Comparison of ENCODE assay signal across 17 mouse cellular contexts in genomic region chr3:136611682-136612081, GRCm38 (mm10). TPM values are rescaled to one million over a fixed set of nuclear protein-coding genes. Genes with fewer than 3 reads are reported as not detected.
A peak's percentile ranks its signal among the peaks of the same experiment; 100 is the strongest.
DNase-seq lines count a peak whose midpoint lies in the region; ATAC-seq and TF ChIP-seq lines count a peak whose summit lies in the region.
"Had no signal": no experiment of that assay in that cellular context is flagged by ENCODE, and none has a peak within 500 bp of the region (broad histone marks: within the 10 kb centered on the region; RNA-seq: fewer than 3 reads in every experiment).

No protein-coding gene starts in this region.

- no peak overlapping the region for H3K4me2 ChIP-seq in lung, embryonic 14.5 days
- no peak overlapping the region for H3K4me2 ChIP-seq in hindbrain, postnatal 0 days (ENCODE audit: low read depth, low read length)
- H3K4me2 ChIP-seq: heart, embryonic 12.5 days; liver, embryonic 11.5 days had no signal

- no peak for ATAC-seq in lung, embryonic 14.5 days (ENCODE audit: insufficient read depth)
- peak; percentile 99 for ATAC-seq in CD4-positive, CD25-positive, alpha-beta regulatory T cell, adult 4 months
- peak; percentile 99 for ATAC-seq in inflammation-experienced regulatory T-cells, adult 6 months
- ATAC-seq in megakaryocyte-erythroid progenitor cell, adult 5-6 weeks (replicated peaks; ENCODE audit: low FRiP score, low TSS enrichment, poor library complexity, severe bottlenecking): no peak
- ATAC-seq in hindbrain, postnatal 0 days: no peak

- no peak overlapping the region for H3K27ac ChIP-seq in lung, embryonic 14.5 days (ENCODE audit: low read depth)
- H3K27ac ChIP-seq in hindbrain, postnatal 0 days: no peak overlapping the region
- H3K27ac ChIP-seq: forebrain, embryonic 10.5 days; hindbrain, embryonic 10.5 days had no signal

- no peak overlapping the region for H3K4me3 ChIP-seq in lung, embryonic 14.5 days (ENCODE audit: low read depth, low read length)
- H3K4me3 ChIP-seq in hindbrain, postnatal 0 days (ENCODE audit: low read length): no peak overlapping the region
- H3K4me3 ChIP-seq: forebrain, embryonic 10.5 days; heart, embryonic 12.5 days; hindbrain, embryonic 10.5 days had no signal

- DNase-seq in lung, embryonic 14.5 days: peak; percentile 8
- no peak for DNase-seq in lung, postnatal 36 days
- DNase-seq in thymus, postnatal 0 days (ENCODE audit: low spot score): peak; percentile 62
- no peak for DNase-seq in embryo, embryonic 11 days
- DNase-seq in hindbrain, postnatal 0 days (ENCODE audit: low spot score): no peak
- DNase-seq: cerebellum, adult 18-20 months; gastrocnemius, postnatal 25 days; kidney, adult 11 months; kidney, postnatal 4 days; lung, postnatal 14 days had no signal

- H3K9ac ChIP-seq in lung, embryonic 14.5 days: no peak overlapping the region
- no peak overlapping the region for H3K9ac ChIP-seq in hindbrain, postnatal 0 days (replicated peaks; ENCODE audit: low read length)
- H3K9ac ChIP-seq: heart, embryonic 12.5 days had no signal

- no peaks in the 10 kb centered on the region for H3K9me3 ChIP-seq in lung, embryonic 14.5 days (ENCODE audit: low read depth, low read length)
- no peaks in the 10 kb centered on the region for H3K9me3 ChIP-seq in hindbrain, postnatal 0 days (ENCODE audit: low read length)
- H3K9me3 ChIP-seq: forebrain, embryonic 10.5 days; heart, embryonic 12.5 days; hindbrain, embryonic 10.5 days had no signal

- 0 out of 2 replicates have a peak, but pooled peaks cover 8% of the 10 kb centered on the region for H3K4me1 ChIP-seq in lung, embryonic 14.5 days (ENCODE audit: insufficient read depth)
- no peaks in the 10 kb centered on the region for H3K4me1 ChIP-seq in hindbrain, postnatal 0 days (ENCODE audit: insufficient read depth, low read length)

- WGBS in lung, embryonic 14.5 days: 77% methylated on average over 4 of the region's 4 CpGs
- WGBS in hindbrain, postnatal 0 days: 92% methylated on average over 4 of the region's 4 CpGs

- no peaks in the 10 kb centered on the region for H3K27me3 ChIP-seq in lung, embryonic 14.5 days (ENCODE audit: insufficient read depth, low read length)
- no peaks in the 10 kb centered on the region for H3K27me3 ChIP-seq in hindbrain, postnatal 0 days (ENCODE audit: insufficient read depth, low read length)
- H3K27me3 ChIP-seq: heart, embryonic 12.5 days had no signal

- no peak for TF ChIP-seq CTCF in lung, embryonic 14.5 days (IDR thresholded peaks at IDR 0.05; ENCODE audit: low read depth)
- TF ChIP-seq CTCF in hindbrain, postnatal 0 days (IDR thresholded peaks at IDR 0.05; ENCODE audit: low read depth): no peak

- H3K36me3 ChIP-seq in lung, embryonic 14.5 days (ENCODE audit: insufficient read depth): no peaks in the 10 kb centered on the region
- no peaks in the 10 kb centered on the region for H3K36me3 ChIP-seq in hindbrain, postnatal 0 days (ENCODE audit: insufficient read depth, low read length)
- H3K36me3 ChIP-seq: forebrain, embryonic 10.5 days; heart, embryonic 12.5 days; hindbrain, embryonic 10.5 days had no signal

RNA-seq across cellular contexts. Expression of gene Ppp3ca, which starts 58.2 kb away (rescaled TPM):
- 68.1 and 74.1 TPM in 2 replicates for polyA plus RNA-seq in lung, embryonic 14.5 days (2014; fragmentation: Nextera tagmentation; extraction: Ambion mirVana)
- 10 to 100 TPM; 17.9 to 31.8 TPM for polyA plus RNA-seq in CD4-positive, CD25-positive, alpha-beta regulatory T cell, adult 4 months (2017; shearing (Covaris generic))
- polyA plus RNA-seq in inflammation-experienced regulatory T-cells, adult 6 months (2017; shearing (Covaris generic)): 10 to 100 TPM; 12.9 to 20.0 (median 19.0) TPM
- polyA plus RNA-seq in thymus, postnatal 0 days (2015; fragmentation: Nextera tagmentation; extraction: Ambion mirVana): 20.9 and 25.4 TPM in 2 replicates
- total RNA-seq in megakaryocyte-erythroid progenitor cell, adult 5-6 weeks (2014; fragmentation: Nextera tagmentation): 19.5 and 19.6 TPM in 2 replicates
- 20.2 and 34.7 TPM in 2 replicates for total RNA-seq in megakaryocyte-erythroid progenitor cell, adult 5-6 weeks (2017)
- 137 and 159 TPM in 2 replicates for total RNA-seq in hindbrain, postnatal 0 days (2014; rRNA removed)
- polyA plus RNA-seq in hindbrain, postnatal 0 days (2015; fragmentation: Nextera tagmentation; extraction: Ambion mirVana): 177 and 180 TPM in 2 replicates

Comparison
In these comparisons a context has a peak if more than half of its experiments do, and no peak if none do; other contexts are left out.
1. DNase-seq: peak in lung, embryonic 14.5 days (single experiment) and thymus, postnatal 0 days (single experiment); none in lung, postnatal 36 days (single experiment), embryo, embryonic 11 days (single experiment) and hindbrain, postnatal 0 days (single experiment).
2. ATAC-seq: peak in CD4-positive, CD25-positive, alpha-beta regulatory T cell, adult 4 months (single experiment) and inflammation-experienced regulatory T-cells, adult 6 months (single experiment); none in lung, embryonic 14.5 days (single experiment), megakaryocyte-erythroid progenitor cell, adult 5-6 weeks (single experiment) and hindbrain, postnatal 0 days (single experiment).